Mouse (Mus musculus): ENCODE results near the gene Cd101. TPM values are rescaled to one million over a fixed set of nuclear protein-coding genes. Genes with fewer than 3 reads are reported as not detected.
A peak's percentile ranks its signal among the peaks of the same experiment; 100 is the strongest.

Gene Cd101
- total RNA-seq (2014; fragmentation: Nextera tagmentation): not detected in 2 replicates
- 0.17 and 0.36 TPM in 2 replicates for total RNA-seq (2017)

DNA sequence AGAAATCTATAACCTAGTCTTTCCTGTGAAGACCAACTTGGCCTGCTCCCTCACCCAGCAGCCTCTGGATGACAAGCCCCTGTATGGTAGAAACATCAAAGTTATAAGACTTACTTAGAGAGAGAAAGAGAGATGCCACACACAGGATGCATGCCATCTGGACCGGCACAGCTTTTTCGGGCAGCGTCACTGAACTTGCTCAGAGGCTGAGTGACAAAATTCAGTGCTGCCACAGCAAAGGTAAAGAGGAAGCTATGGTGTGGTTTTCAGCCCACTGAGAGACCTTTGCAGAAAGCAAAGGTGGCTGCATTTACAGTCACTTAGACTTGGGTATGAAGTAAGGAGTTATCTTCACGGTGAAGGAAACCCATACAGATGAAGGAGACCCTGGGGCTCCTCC lies at the start of gene Cd101:
Cd101 (minus strand) TSS at position 218 of the 400 bp plus-strand sequence.
- ATAC-seq (replicated peaks; ENCODE audit: poor library complexity, severe bottlenecking): peak; percentile 45

GRCm38 (mm10) chr3:101078344-101078743 lies 49.0 kb upstream of the Cd101 start:
- no peak for ATAC-seq (replicated peaks; ENCODE audit: poor library complexity, severe bottlenecking)

DNA sequence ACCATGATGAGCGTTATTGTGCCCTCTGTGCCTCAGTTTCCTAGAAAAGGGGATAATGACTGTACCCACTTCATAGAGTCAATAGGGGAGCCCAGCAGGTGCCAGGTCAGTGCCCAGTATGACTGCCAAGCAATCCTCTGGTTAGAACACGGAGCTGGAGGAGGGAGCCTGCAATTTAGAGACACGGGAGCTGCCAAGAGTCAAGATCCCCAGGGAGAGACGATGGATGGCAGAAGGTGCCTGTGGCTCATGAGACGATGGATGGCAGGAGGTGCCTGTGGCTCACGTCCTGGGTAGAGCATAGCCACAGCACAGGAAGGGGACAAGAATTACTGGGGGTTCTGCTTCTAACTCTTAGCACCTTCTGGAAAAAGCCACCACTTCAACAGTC lies 48.3 kb upstream of the Cd101 start:
- no peak for ATAC-seq (replicated peaks; ENCODE audit: poor library complexity, severe bottlenecking)

GRCm38 (mm10) chr3:101076966-101077709 lies 47.8 kb upstream of the Cd101 start:
- ATAC-seq (replicated peaks; ENCODE audit: poor library complexity, severe bottlenecking): no peak

DNA sequence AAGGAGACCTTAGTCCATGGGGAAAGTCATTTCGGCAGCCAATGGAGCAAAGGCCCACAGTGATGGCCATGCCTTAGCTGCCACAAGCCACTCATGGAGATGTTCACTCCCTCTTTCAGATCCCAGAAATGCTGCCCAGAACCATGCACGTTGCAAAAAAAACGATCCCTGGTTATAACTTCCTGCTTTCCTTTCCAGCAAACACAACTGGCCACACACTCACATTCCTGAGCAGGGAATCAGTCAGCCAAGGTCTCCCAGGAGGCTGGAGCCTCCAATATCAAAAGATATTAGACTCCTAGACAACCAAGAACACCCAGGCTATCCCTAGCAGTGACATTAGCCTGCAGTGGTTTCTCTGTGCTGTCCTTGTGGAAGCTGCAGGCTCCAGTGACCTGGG lies 46.5 kb upstream of the Cd101 start:
- no peak for ATAC-seq (replicated peaks; ENCODE audit: poor library complexity, severe bottlenecking)

DNA sequence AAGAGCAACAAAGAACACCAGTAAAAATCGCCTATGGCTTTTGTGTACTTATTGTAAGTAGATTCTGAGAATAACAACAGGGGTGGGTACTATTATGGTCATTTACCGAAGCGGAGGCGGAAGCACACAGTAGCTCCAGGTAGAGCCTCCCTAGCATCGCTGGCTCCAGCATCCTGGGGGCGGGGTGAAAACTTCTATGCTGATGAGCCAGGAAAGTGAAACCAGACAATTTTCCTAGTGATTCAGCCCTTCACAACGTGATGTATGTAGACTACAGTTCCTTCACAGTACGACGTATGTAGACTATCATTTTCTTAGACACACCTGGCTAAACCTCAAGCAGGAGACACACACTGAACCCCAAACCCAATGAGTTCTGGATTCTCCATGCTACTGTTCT lies 44.0 kb upstream of the Cd101 start:
- ATAC-seq (replicated peaks; ENCODE audit: poor library complexity, severe bottlenecking): no peak

DNA sequence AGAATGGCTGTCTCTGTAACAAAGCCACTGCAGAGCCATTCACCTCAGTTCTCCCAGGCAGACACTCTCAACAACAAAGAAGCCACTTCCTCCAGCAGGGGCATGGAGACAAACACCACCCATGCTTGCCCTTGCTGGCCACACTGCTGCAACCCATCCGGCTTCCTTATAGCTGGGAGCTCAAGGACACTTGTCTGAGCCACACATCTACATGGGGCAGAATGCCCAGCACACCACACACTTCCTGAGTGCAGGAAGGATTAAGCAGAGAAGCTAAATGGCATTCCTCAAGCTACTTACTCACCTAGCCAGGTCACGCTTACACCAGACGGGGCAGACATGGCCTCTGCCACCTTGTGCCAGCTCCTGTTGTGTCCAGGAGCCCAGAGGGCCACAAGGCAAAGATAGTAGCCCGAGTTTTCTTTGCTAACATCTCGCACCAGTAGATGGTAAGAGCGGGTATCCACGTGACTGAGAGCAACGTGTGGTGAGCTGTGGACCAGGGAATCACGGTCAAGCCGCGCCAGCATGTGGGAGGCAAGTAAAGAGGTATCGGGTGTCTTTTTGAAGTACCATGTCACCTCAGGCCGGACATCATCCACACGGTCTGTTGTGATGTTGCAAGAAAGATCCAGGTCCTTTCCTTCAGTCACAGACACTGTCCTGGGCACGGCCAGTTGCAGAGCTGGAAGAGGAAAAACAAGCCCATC lies 43.3 kb upstream of the Cd101 start:
- peak; percentile 20; the same call in 1 of the 2 replicates for ATAC-seq (replicated peaks; ENCODE audit: poor library complexity, severe bottlenecking)

DNA sequence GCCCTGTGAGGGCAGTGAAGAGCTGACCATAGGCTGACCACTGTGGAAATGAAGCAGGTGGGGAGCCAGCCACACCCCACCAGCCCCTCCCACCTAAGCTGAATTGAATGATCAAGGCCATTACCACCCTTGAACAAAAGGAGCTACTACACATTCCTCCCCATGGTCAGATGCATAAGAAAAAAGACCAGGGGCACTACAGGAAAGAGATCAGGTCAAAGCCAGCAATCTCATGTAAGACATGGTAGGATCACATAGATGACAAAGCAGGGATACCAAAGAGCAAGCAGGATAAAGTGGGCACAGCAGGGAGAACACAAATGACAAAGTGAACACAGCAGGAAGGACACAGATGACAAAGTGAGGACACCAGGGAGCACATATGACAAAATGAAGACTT lies 42.2 kb upstream of the Cd101 start:
- ATAC-seq (replicated peaks; ENCODE audit: poor library complexity, severe bottlenecking): no peak

DNA sequence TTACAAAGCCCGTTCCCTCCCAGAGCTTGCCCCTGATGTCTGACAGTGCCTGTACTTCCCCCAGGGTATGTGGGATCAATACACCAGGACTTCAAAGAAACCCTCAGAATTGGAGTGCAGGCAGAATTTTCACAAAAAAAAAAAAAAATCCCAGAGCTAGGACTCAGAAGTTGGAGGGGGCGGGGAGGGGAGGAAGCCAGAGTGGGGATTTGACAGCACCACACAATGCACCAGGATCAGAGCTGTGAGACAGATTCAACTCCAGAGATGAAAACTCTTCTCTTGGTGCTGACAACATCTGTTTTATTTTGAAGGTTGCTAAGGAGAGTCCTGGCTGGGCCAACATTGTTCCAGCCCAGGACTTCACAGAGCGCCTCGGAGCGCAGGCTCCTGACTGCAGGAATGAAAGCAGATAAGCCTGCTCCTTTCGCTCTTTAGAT lies 41.5 kb upstream of the Cd101 start:
- no peak for ATAC-seq (replicated peaks; ENCODE audit: poor library complexity, severe bottlenecking)

- no peak for ATAC-seq (replicated peaks; ENCODE audit: poor library complexity, severe bottlenecking)
Measured at GRCm38 (mm10) chr3:101070230-101070795, 41.0 kb upstream of the Cd101 start.

DNA sequence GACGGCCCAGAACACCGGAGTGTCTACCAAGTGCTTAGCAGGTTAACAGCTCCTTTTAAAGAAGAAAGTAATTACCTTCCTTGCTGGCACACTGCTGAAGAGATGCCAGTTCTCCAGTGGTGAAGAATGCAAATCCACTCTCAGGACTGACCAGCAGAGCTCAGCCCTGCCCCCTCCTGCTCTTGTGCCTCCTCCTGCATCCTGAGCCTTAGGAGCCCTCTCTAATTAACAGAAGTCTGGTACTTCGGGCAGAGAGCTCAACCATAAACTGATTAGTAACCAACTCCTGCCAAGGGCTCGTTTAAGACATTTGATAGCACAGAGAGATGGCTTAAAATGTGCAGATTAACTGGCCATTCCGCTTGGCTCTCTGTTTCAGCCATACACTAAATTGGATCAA lies 39.3 kb upstream of the Cd101 start:
- ATAC-seq (replicated peaks; ENCODE audit: poor library complexity, severe bottlenecking): no peak

GRCm38 (mm10) chr3:101066175-101066574 lies 36.8 kb upstream of the Cd101 start:
- ATAC-seq (replicated peaks; ENCODE audit: poor library complexity, severe bottlenecking): no peak

DNA sequence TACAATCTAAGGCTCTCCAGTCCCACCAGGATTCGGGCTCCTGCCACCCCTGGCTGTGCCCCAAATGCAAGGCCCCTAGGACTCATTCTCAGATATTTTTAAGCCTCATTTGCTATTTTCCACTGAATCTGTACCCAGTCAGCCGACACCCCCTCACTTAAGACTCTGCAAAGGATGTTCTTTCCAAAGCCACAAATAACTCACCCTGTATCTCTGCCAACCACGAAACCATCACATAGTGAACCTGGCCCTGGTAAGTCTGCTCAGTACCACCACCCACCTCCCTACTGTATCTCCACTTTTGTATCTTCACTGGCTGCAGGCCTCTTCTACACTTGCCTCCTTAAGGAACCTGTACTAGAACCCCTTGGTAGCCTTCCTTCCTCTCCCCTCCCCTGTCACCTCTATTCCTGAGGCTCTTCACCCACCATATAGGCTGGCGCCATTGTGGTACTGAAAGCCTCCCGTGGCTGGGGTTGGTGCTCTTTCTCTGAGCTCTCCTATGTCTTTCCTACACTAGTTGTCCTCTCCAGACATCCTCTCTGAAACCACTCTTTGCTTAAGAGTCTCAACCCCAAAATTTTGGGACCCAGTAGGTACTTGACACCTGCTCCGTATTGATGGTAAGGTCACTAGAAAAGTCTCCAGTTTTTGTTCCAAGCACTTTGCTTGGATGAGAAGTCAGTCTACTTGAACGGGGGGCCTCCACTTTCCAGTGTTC lies 32.7 kb upstream of the Cd101 start:
- ATAC-seq (replicated peaks; ENCODE audit: poor library complexity, severe bottlenecking): no peak

DNA sequence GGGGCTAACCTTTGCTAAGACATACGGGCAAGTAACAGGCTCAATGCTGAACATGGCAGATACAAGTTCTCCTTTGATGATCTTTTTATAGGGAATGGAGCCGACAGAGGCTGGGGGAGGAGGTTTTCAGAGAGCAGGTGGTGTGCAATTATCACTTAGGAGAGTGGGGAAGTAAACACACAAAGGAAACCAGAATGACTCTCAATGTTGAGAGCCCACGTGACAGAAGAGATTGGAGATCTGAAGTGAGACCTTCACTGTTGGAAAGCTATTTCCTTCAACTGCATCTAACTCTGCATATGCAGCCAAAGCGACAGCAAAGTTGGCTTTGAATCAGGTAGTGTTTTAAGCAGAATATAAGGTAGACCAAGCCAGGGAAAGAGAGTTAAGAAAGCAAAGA lies 29.9 kb upstream of the Cd101 start:
- ATAC-seq (replicated peaks; ENCODE audit: poor library complexity, severe bottlenecking): peak; percentile 46

GRCm38 (mm10) chr3:101058203-101058602 lies 28.8 kb upstream of the Cd101 start:
- ATAC-seq (replicated peaks; ENCODE audit: poor library complexity, severe bottlenecking): peak; percentile 81

GRCm38 (mm10) chr3:101055216-101055615 lies 25.9 kb upstream of the Cd101 start:
- no peak for ATAC-seq (replicated peaks; ENCODE audit: poor library complexity, severe bottlenecking)

GRCm38 (mm10) chr3:101051601-101052000 lies 22.2 kb upstream of the Cd101 start:
- ATAC-seq (replicated peaks; ENCODE audit: poor library complexity, severe bottlenecking): no peak

GRCm38 (mm10) chr3:101049997-101050396 lies 20.6 kb upstream of the Cd101 start:
- ATAC-seq (replicated peaks; ENCODE audit: poor library complexity, severe bottlenecking): no peak

DNA sequence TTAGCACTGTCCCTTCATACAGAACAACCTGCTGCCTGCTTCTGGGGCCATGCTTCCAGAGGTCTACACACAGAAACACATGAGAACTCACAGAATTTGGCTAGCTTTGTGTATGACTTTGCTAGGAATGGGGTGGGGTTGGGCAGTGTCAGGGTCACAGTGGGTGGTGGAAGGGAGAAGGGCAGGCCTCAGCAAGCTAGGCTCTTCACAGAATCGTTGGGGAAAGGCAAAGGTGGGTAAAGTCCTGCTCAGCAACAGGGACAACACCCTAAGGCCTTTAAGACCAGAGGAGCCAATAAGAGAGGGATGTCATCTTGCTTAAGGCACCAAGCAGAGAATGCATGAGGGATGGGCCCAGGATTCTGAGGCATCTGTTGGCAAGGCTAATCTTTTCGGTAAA lies 19.4 kb upstream of the Cd101 start:
- ATAC-seq (replicated peaks; ENCODE audit: poor library complexity, severe bottlenecking): no peak

DNA sequence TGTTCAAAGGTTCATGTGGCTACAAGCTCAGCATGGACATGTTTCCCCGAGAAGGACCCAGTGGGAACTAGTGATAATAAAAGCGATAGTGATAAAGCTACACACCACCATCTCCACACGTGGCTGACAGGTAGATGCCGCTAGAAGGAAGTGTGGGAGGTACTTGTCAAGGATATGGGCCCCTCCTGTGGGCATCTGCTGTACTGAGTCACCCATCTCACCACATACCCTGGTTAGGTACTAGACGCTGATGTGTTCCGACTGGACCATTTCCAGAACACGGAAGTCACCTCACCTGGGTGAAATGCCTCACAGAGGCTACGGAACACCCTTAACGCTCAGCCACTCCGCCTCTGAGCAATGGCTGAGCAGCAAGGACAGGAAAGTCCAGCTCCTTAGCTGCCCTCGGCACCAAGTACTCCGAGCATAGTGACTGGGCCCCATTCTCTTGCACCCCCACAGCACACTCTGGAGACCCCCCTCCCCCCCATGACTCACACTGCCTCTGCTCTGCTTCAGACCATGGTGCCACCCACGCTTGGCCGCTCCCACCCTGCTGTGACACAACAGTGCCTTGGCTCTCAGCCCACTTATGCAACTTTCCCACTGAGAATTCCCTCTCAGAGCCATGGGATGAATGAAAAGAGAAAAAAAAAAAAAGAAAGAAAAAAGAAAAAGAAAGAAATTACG lies 18.4 kb upstream of the Cd101 start:
- no peak for ATAC-seq (replicated peaks; ENCODE audit: poor library complexity, severe bottlenecking)

Data from granulocyte monocyte progenitor cell, adult 5-6 weeks (primary cell).